Comparison of ENCODE assay signal across 8 mouse cellular contexts in the genomic region with DNA sequence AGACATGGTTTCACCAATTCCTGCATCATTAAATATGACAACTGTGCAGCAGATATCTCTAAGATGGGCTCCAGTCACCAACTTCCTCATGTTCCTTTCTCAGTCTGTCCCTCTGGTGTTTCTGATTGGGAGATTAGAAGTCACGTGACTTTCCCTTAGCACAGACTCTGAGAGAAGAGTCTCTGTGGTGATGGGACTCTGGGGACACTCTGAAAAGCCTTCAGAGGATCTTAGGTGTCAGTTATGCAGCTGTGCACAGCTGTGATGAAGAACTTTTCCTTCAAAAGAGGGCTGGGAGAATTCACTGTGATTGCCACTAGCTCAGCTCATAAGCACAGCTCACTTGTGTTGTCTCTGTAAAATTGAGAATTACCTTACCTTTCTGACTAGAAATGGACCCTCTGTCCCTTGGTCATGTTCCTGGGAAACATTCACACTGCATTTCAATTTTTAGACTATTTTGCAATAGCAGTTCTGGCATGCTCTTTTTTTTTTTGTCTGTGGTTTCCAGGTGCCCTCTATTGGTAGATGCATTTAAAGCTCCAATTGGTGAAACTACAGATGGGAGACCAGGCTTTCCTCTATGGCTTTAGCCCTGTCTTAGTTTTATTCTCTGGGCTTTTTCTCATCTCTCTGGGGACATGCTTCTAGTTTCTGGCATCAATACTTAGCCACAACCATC. TPM values are rescaled to one million over a fixed set of nuclear protein-coding genes. Genes with fewer than 3 reads are reported as not detected.
A peak's percentile ranks its signal among the peaks of the same experiment; 100 is the strongest.
DNase-seq lines count a peak whose midpoint lies in the region; ATAC-seq lines count a peak whose summit lies in the region.

No protein-coding gene starts in this region.

- ATAC-seq in cerebellum, adult (ENCODE audit: insufficient number of reproducible peaks, low FRiP score, low TSS enrichment) = no peak

- WGBS in large intestine, adult 2 months = 49% methylated on average over 1 of the region's 1 CpGs

- peak; percentile 10 for DNase-seq in cerebellum, adult 8-10 months
- DNase-seq in layer of hippocampus, adult 9-10 months (ENCODE audit: low spot score) = peak; percentile 9
- no peak for DNase-seq in layer of hippocampus, adult 8-10 months (ENCODE audit: low spot score in 2 of 2)
- DNase-seq in NIH3T3 (ENCODE audit: low read depth) = peak; percentile 74
- peak; percentile 46 for DNase-seq in large intestine, adult 2 months (ENCODE audit: low read depth, low spot score)
- no peak for DNase-seq in urinary bladder, postnatal 36 days (ENCODE audit: low spot score in 2 of 2)
- no peak for DNase-seq in left cerebral cortex, adult 11 months (ENCODE audit: low spot score)

RNA-seq across cellular contexts. Expression of a gene that starts 56.4 kb away (rescaled TPM):
- 10 to 100 TPM; 38.9 to 50.8 (median 45.3) TPM for total RNA-seq in layer of hippocampus, adult 8-10 months (2022)
- 24.1 and 46.5 TPM in 2 replicates for polyA plus RNA-seq in large intestine, adult 2 months (2012; rRNA removed)

Comparison
In these comparisons a context has a peak if more than half of its experiments do, and no peak if none do; other contexts are left out.
1. DNase-seq: peak in cerebellum, adult 8-10 months (single experiment), layer of hippocampus, adult 9-10 months (single experiment), NIH3T3 (single experiment) and large intestine, adult 2 months (single experiment); none in layer of hippocampus, adult 8-10 months (0 of 2), urinary bladder, postnatal 36 days (0 of 2) and left cerebral cortex, adult 11 months (single experiment).